Mouse (Mus musculus): Measurements from ENCODE around the gene Olfr867.

Gene Olfr867

DNA sequence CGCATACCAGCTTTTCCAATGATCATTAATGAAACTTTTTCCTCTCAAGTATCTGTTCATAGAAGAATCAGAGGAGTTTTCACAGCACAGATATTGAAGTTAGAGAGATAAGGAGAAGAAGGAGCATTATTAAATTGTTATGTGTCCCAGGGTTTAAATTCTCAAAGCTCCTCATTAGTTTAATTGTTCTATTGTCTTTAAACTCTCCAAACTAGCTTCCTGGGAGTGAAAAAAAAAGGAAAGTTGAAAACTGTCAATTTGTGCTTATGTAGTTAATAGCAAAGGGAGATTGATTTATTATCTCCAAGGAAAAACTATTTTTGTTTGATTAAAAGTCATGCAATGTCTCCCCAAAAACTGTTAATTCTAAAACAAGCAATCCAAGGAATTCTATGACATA, at the start of gene Olfr867:
TSS of gene Olfr867 (minus strand) at position 101 of the 400 bp plus-strand sequence.
- no peak for DNase-seq (ENCODE audit: low read depth)

DNA sequence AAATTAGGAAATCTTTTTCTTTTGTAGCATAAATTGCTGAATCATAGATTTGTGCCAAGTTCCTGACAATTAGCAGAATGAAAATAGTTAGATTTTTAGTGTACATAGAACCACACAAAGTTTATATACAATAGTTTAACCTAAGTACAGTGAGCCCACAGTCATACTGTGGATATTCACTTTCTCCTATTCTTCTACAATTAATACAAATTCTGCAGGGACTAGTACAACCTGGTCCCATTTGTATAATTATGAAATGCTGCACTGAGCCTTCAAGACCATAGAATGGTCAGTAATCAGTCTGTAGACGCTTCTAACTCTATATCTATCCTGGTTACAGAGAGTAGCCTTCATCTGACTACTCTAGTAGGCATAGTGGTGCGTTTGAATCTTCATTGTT, 41.0 kb upstream of the Olfr867 start, which contains the start of gene Olfr868:
TSS of gene Olfr868 (plus strand) at position 301 of the 400 bp plus-strand sequence.
- no peak for DNase-seq (ENCODE audit: low read depth)

DNA sequence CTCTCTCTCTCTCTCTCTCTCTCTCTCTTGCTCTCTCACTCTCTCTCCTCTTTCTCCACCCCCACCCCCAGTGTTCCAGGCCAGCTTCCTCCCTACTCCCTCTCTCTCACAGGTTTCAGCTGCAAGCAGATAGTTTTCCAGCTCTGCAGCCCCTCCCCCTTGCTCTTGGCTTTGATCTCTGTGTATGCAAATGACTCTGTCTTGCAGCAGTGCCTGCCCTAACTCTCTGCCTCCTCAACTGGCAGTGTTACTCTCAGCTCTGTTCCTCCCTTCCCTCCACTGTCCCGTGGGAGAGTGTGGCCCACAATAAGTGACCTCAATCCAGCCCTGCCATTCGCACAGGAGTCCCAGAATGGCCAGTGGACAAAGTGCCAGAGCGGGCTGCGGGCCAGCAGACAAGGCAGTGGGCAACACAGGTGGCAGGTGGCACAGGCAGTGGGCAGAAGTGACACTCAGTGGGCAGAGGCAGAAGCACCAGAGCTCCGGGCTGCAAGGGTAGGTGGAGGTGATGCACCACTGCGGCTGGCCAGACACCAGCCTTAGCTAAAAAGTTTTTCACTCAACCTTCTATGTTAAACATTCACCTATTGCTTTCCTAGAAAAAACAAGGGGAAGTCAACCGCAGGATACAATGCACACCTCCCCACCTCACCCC, 16.3 kb upstream of the Olfr867 start:
- DNase-seq (ENCODE audit: low read depth): no peak

DNA sequence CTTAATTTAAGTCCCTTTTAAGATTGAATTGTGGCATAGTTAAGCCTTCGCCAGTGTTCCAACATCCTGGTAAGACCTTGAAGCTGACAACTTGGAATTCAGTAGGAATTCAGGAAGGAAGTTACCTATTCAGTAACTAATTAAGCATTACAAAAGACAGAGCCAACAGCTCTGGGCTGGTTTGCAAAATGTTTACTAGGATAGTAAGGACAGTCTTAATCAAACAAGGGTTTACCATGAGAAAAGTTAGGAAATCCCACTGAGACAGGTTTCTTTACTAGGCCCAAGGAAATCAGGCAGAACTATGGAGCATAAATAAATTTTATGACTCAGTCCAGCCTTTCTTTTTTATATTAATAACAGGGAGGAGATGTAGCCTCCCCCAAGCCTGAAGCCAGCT, 13.9 kb upstream of the Olfr867 start:
- DNase-seq (ENCODE audit: low read depth): no peak

DNA sequence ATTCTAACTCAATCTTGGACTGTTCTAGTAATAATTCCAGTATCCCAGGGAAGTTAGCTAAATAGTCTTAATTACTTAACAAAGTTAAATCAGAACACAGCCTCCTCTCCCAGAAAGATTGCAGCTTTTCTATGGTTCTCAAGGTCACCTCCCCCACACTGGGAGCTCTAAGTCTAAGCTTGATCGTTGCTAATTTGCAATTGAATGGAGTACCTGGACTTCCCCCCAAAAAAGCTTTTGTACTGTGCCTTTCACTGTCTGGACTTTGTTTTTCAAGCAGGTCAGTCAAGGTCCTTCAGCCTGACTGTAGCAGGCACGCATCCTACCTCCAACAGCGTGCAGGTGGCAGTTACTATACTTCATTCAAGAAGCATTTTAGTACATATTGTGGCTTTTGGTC, 12.9 kb upstream of the Olfr867 start:
- DNase-seq (ENCODE audit: low read depth): no peak

DNA sequence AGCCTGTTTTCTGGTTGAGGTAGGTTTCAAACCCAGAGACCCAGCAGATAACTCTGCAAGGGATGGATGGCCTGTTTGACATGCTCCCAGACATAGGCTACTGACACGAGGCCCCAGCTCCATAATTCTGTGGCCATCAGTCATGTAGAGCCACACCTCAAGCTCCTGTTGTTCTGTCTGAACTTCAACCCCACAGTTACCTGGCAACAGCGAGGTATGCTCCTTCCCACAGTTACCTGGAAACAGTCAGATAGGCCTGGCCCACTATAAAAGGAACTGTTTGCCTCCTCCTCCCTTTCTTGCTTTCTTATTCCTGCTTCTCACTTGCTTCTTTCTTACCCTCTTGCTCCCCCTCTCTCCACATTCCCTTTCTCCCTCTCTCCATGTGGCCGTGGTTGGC, 9.4 kb downstream of the Olfr867 start:
- no peak for DNase-seq (ENCODE audit: low read depth)

DNA sequence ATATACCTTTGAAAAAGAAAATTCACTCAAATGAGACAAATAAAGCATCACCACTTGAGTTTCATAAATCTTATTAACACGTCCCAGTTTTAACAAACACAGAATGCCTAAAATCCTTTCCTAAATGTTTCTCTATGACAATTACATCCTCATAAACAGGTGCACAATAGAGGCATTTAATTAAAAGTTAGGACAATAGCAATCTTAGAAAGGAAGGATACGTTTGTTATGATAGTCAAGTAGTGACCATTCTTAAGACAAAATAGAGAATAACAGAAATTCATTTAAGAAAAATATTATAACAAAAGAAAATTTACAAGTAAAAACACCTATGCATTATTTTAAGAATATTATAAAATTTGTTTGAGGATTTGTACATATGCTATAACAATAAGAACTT, 29.4 kb downstream of the Olfr867 start, which contains the start of gene Olfr866:
TSS of gene Olfr866 (minus strand) at position 101 of the 400 bp plus-strand sequence.
- DNase-seq (ENCODE audit: low read depth): no peak
